Mouse (Mus musculus): ENCODE data around the gene Jazf1.

Jazf1 gene

GRCm38 (mm10) chr6:52792455-52792854 lies 276.0 kb downstream of the Jazf1 start:
- no peak for DNase-seq

GRCm38 (mm10) chr6:52790781-52791180 lies 277.6 kb downstream of the Jazf1 start:
- no peak for DNase-seq

- no peak for DNase-seq
Observed at GRCm38 (mm10) chr6:52790316-52790715, 278.1 kb downstream of the Jazf1 start.

GRCm38 (mm10) chr6:52779546-52779945 lies 288.9 kb downstream of the Jazf1 start:
- no peak for DNase-seq

GRCm38 (mm10) chr6:52778523-52778922 lies 289.9 kb downstream of the Jazf1 start:
- no peak for DNase-seq

- no peak for DNase-seq
Observed at GRCm38 (mm10) chr6:52777034-52777433, 291.4 kb downstream of the Jazf1 start.

- DNase-seq: no peak
Observed at GRCm38 (mm10) chr6:52775956-52776355, 292.5 kb downstream of the Jazf1 start.

GRCm38 (mm10) chr6:52775350-52775749 lies 293.1 kb downstream of the Jazf1 start:
- no peak for DNase-seq

- DNase-seq: no peak
Observed at GRCm38 (mm10) chr6:52773132-52773531, 295.3 kb downstream of the Jazf1 start.

GRCm38 (mm10) chr6:52770789-52771188 lies 297.6 kb downstream of the Jazf1 start:
- no peak for DNase-seq

- no peak for DNase-seq
Observed at GRCm38 (mm10) chr6:52765206-52765605, 303.2 kb downstream of the Jazf1 start.

- no peak for DNase-seq
Observed at GRCm38 (mm10) chr6:52752832-52753231, 315.6 kb downstream of the Jazf1 start.

GRCm38 (mm10) chr6:52734630-52735029 lies 333.8 kb downstream of the Jazf1 start:
- DNase-seq: no peak

- DNase-seq: no peak
Observed at GRCm38 (mm10) chr6:52730338-52730737, 338.1 kb downstream of the Jazf1 start.

GRCm38 (mm10) chr6:52724805-52725439 lies 343.5 kb downstream of the Jazf1 start:
- DNase-seq: peak; percentile 75 to 83

Data from cerebellum, postnatal 10 days (tissue).